Mouse (Mus musculus) right cerebral cortex, postnatal 25 days (tissue): ENCODE data around the gene Med27.

Experiments
- DNase-seq: peaks from one replicate; pipeline ENCODE4 v3.0.0; 2022

The Med27 gene

DNA sequence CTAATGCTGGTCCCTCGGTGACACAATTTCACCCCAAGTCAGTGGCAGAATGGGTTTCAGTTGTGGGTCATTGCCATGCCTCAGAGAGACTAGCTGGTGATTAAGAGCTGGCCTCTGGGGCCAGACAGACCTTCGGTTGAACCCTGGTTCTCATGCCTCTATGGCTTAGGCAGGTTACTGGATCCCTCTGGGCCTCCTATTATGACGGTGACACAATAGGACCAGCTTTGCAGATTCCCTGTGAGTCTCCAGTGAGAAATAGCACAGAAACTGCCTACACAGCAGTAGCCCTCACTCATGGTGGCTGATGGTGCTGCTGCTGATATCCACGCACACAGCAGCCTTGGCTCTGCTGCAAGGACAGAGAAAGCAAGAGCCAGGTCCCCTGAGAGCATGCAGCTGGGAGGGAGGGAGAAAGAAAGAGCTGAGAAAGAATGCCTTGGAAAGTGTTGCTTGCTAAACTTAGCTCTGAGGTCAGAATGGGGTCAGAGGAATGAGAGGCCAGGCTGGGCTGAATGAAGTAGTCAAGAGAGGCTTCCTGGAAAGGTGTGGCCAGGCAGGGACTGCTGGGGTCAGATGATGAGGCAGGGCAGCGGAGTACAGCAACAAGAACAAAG, 226.3 kb downstream of the Med27 start:
- DNase-seq, result no peak

- DNase-seq, result no peak
Measured at GRCm38 (mm10) chr2:29573591-29573990, 227.0 kb downstream of the Med27 start.

DNA sequence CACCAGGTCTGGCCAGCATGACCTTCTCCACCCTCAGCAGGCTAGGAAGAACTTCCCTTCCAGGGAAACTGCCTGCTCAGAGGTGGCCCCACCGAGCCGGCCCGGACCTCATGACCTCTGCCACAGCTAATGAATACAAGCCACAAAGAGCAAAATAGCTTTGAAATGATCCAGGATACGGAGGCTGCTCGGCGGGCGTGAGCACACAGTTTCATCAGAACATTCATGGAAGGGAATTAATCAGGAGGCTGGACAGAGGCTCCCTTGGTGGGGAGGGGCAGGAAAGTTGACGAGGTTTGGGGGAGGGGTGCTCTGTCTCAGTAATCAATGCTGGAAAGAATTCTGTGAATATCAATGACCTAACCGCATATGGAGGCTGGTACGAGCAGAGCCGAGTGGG, 227.6 kb downstream of the Med27 start:
- DNase-seq, result no peak
